In genomic region chr1:126681773-126682172, GRCm38 (mm10) we compare ENCODE assay signal across 13 mouse cellular contexts.
DNase-seq lines count a peak whose midpoint lies in the region; ATAC-seq lines count a peak whose summit lies in the region.
"Had no signal": no experiment of that assay in that cellular context is flagged by ENCODE, and none has a peak within 500 bp of the region (broad histone marks: within the 10 kb centered on the region; RNA-seq: fewer than 3 reads in every experiment).

No protein-coding gene starts in this region.

- ATAC-seq in embryonic facial prominence, embryonic 14.5 days (ENCODE audit: low read depth), result peak; percentile 38; the same call in 1 of the 2 replicates
- peak; percentile 35 for ATAC-seq in hindbrain, embryonic 13.5 days (ENCODE audit: low FRiP score)
- ATAC-seq in midbrain, embryonic 16.5 days, result peak; percentile 69
- ATAC-seq in erythroid progenitor cell, adult 5-6 weeks (replicated peaks; ENCODE audit: low FRiP score, poor library complexity, severe bottlenecking), result no peak
- ATAC-seq: liver, embryonic 12.5 days had no signal

- no peak overlapping the region for H3K4me2 ChIP-seq in embryonic facial prominence, embryonic 14.5 days (ENCODE audit: low read depth, low read length)
- H3K4me2 ChIP-seq in hindbrain, embryonic 13.5 days, result peak overlapping the region; percentile 23
- H3K4me2 ChIP-seq in midbrain, embryonic 16.5 days (ENCODE audit: low read length), result peak overlapping the region; percentile 21
- H3K4me2 ChIP-seq: liver, embryonic 12.5 days had no signal

- peaks cover 21% of the 10 kb centered on the region for H3K4me1 ChIP-seq in embryonic facial prominence, embryonic 14.5 days (ENCODE audit: control insufficient read depth, insufficient read depth, low read length)
- peaks cover 49% of the 10 kb centered on the region for H3K4me1 ChIP-seq in hindbrain, embryonic 13.5 days (replicated peaks)
- peaks cover 13% of the 10 kb centered on the region for H3K4me1 ChIP-seq in midbrain, embryonic 16.5 days (ENCODE audit: control insufficient read depth, insufficient read depth, low read length)
- H3K4me1 ChIP-seq: liver, embryonic 12.5 days had no signal

- no peaks in the 10 kb centered on the region for H3K36me3 ChIP-seq in embryonic facial prominence, embryonic 14.5 days (ENCODE audit: control insufficient read depth, insufficient read depth, low read length)
- H3K36me3 ChIP-seq in hindbrain, embryonic 13.5 days, result no peaks in the 10 kb centered on the region
- H3K36me3 ChIP-seq in midbrain, embryonic 16.5 days (ENCODE audit: control insufficient read depth, insufficient read depth, low read length), result no peaks in the 10 kb centered on the region
- H3K36me3 ChIP-seq: liver, embryonic 12.5 days had no signal

- no peak overlapping the region for H3K9ac ChIP-seq in embryonic facial prominence, embryonic 14.5 days (ENCODE audit: low read depth, low read length)
- H3K9ac ChIP-seq in hindbrain, embryonic 13.5 days, result peak overlapping the region; percentile 47
- H3K9ac ChIP-seq in midbrain, embryonic 16.5 days (ENCODE audit: low read depth, low read length), result no peak overlapping the region; the same call in 1 of the 2 replicates
- H3K9ac ChIP-seq: liver, embryonic 12.5 days had no signal

- no peak overlapping the region for H3K27ac ChIP-seq in embryonic facial prominence, embryonic 14.5 days (replicated peaks; ENCODE audit: low read depth, low read length)
- H3K27ac ChIP-seq in hindbrain, embryonic 13.5 days, result peak overlapping the region; percentile 82
- peak overlapping the region; percentile 83 for H3K27ac ChIP-seq in midbrain, embryonic 16.5 days (ENCODE audit: low read length)
- H3K27ac ChIP-seq: heart, adult 2 months; left cerebral cortex, adult 2 months; liver, embryonic 12.5 days had no signal

- no peaks in the 10 kb centered on the region for H3K27me3 ChIP-seq in embryonic facial prominence, embryonic 14.5 days (replicated peaks; ENCODE audit: control insufficient read depth, insufficient read depth, low read length)
- H3K27me3 ChIP-seq in hindbrain, embryonic 13.5 days, result no peaks in the 10 kb centered on the region
- H3K27me3 ChIP-seq in midbrain, embryonic 16.5 days (ENCODE audit: control insufficient read depth, insufficient read depth, low read depth, low read length), result no peaks in the 10 kb centered on the region
- H3K27me3 ChIP-seq: liver, embryonic 12.5 days had no signal

- 22% methylated on average over 8 of the region's 8 CpGs for WGBS in embryonic facial prominence, embryonic 14.5 days
- 12% methylated on average over 8 of the region's 8 CpGs for WGBS in hindbrain, embryonic 13.5 days
- WGBS in midbrain, embryonic 16.5 days, result 2% methylated on average over 8 of the region's 8 CpGs

- H3K9me3 ChIP-seq in embryonic facial prominence, embryonic 14.5 days (ENCODE audit: control insufficient read depth, low read length), result no peaks in the 10 kb centered on the region
- no peaks in the 10 kb centered on the region for H3K9me3 ChIP-seq in hindbrain, embryonic 13.5 days
- H3K9me3 ChIP-seq in midbrain, embryonic 16.5 days (replicated peaks; ENCODE audit: control insufficient read depth, low read length, poor library complexity, severe bottlenecking), result no peaks in the 10 kb centered on the region
- H3K9me3 ChIP-seq: liver, embryonic 12.5 days had no signal

- peak; percentile 17 for DNase-seq in brain, adult 2 months (ENCODE audit: low read depth, low spot score)
- peak; percentile 57 for DNase-seq in embryonic facial prominence, embryonic 14.5 days (ENCODE audit: low spot score)
- DNase-seq in urinary bladder, adult 2 months (ENCODE audit: low spot score), result no peak
- no peak for DNase-seq in frontal cortex, postnatal 10 days (ENCODE audit: low spot score in 2 of 2)
- DNase-seq: cerebellum, postnatal 36 days; heart, adult 2 months; kidney, postnatal 14 days; thymus, postnatal 36 days had no signal

- H3K4me3 ChIP-seq in embryonic facial prominence, embryonic 14.5 days (ENCODE audit: low read depth, low read length), result no peak overlapping the region
- no peak overlapping the region for H3K4me3 ChIP-seq in hindbrain, embryonic 13.5 days
- H3K4me3 ChIP-seq in midbrain, embryonic 16.5 days (ENCODE audit: low read depth, low read length), result no peak overlapping the region
- H3K4me3 ChIP-seq: heart, adult 2 months; left cerebral cortex, adult 2 months; liver, embryonic 12.5 days had no signal

Comparison
In these comparisons a context has a peak if more than half of its experiments do, and no peak if none do; other contexts are left out.
1. DNase-seq: peak in brain, adult 2 months (single experiment) and embryonic facial prominence, embryonic 14.5 days (single experiment); none in urinary bladder, adult 2 months (single experiment) and frontal cortex, postnatal 10 days (0 of 2).